Mouse (Mus musculus) neural tube, embryonic 13.5 days (tissue): ENCODE results near the gene Eml1. TPM values are rescaled to one million over a fixed set of nuclear protein-coding genes. Genes with fewer than 3 reads are reported as not detected.

Experiments
- ATAC-seq: fragments of 200-750 bp; cut with Nextera tagmentation; 2 replicates; pipeline ENCODE4 v1.8.0; 2017; ENCODE audit warnings: low read depth, mild to moderate bottlenecking, moderate TSS enrichment, moderate library complexity
- H3K27ac ChIP-seq: fragments of 300-500 bp; sonication (generic); replicated peaks from 2 replicates; pipeline ENCODE4 v1.5.1; 2015; ENCODE audit warnings: moderate library complexity, mild to moderate bottlenecking, inconsistent platforms
- H3K27me3 ChIP-seq: fragments of 300-500 bp; sonication (generic); 2 replicates; pipeline ENCODE4 v1.6.1; 2015; ENCODE audit warnings: mild to moderate bottlenecking, inconsistent platforms
- H3K36me3 ChIP-seq: fragments of 300-500 bp; sonication (generic); 2 replicates; pipeline ENCODE4 v1.6.1; 2015; ENCODE audit warnings: mild to moderate bottlenecking, inconsistent platforms
- H3K4me1 ChIP-seq: fragments of 300-500 bp; sonication (generic); replicated peaks from 2 replicates; pipeline ENCODE4 v1.6.1; 2015; ENCODE audit warnings: inconsistent platforms
- H3K4me2 ChIP-seq: fragments of 300-500 bp; sonication (generic); 2 replicates; pipeline ENCODE4 v1.6.1; 2015; ENCODE audit warnings: inconsistent platforms, mild to moderate bottlenecking, moderate library complexity
- H3K4me3 ChIP-seq: fragments of 300-500 bp; sonication (generic); 2 replicates; pipeline ENCODE4 v1.5.1; 2015; ENCODE audit warnings: mild to moderate bottlenecking, inconsistent platforms
- H3K9ac ChIP-seq: fragments of 300-500 bp; sonication (generic); 2 replicates; pipeline ENCODE4 v1.6.1; 2015; ENCODE audit warnings: moderate library complexity, mild to moderate bottlenecking, inconsistent platforms
- H3K9me3 ChIP-seq: fragments of 300-500 bp; sonication (generic); 2 replicates; pipeline ENCODE4 v1.6.1; 2016; ENCODE audit warnings: inconsistent platforms
- WGBS: fragments of 180-500 bp; shearing (Covaris S2); methylation state at CpG from one replicate; pipeline ENCODE4 v1.1.7; 2015; 5-methylcytosine and 5-hydroxymethylcytosine counted together
- polyA plus RNA-seq: library from polyadenylated mRNA; unstranded; fragments of >200 nt; fragmentation: Nextera tagmentation; extraction: Ambion mirVana; gene quantifications from 2 replicates; pipeline ENCODE4 v1.2.1, GENCODE M21; 2015

The Eml1 gene
- polyA plus RNA-seq, 1 experiment from 2014 or later, result 91.4 TPM

DNA sequence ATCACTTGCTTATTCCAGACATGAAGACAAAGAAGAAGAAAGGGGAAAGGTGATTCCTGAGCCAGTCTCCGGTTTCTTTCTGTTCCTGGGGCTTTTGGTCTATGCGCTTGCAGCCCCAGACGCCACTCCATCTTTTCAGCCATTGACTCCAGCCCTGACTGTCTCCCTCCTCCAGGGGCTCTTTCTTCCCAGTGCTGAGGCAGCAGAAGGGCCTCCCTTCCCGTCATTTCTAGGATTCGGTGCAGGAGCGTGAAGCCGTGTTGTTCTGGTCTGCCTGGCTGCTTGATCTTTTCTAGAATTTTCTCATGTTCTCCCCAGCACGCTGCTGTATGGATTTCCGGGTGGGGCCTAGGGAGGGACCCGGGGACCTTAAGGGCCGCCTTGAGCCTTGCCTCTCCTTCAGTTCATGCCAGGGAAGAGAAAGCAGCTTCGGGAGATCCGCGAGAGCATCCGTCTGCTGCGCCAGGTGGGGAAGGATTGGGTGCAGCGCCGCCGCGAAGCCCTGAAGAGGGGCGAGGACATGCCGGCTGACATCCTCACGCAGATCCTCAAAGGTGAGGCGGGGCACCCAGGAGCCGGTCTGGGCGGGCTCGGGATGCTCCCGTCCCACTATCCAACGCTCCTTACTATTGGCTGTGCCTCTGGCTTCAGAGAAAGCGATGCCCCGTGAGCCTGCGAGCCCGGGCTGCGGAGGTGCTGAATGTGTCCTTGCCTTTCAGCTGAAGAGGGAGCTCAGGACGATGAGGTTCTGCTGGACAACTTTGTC is 18.2 kb upstream of the Eml1 start:
- Histone ChIP-seq H3K4me1 (peaks cover 10% of the 10 kb centered on the region), H3K27ac (no peak overlapping the region), H3K27me3 (peaks cover 36% of the 10 kb centered on the region), H3K9me3 (no peaks in the 10 kb centered on the region; the same call in 1 of the 2 replicates), H3K36me3 (no peaks in the 10 kb centered on the region), H3K9ac (peak overlapping the region; percentile 56), H3K4me2 (peak overlapping the region; percentile 52), H3K4me3 (peak overlapping the region; percentile 23)
- WGBS, result 10% methylated on average over 35 of the region's 35 CpGs
- ATAC-seq, result peak; percentile 40; the same call in 1 of the 2 replicates

GRCm38 (mm10) chr12:108354284-108354683 is 16.5 kb upstream of the Eml1 start:
- H3K27ac ChIP-seq, result no peak overlapping the region
- peaks cover 10% of the 10 kb centered on the region for H3K4me1 ChIP-seq
- H3K9me3 ChIP-seq, result no peaks in the 10 kb centered on the region; the same call in 1 of the 2 replicates
- no peak for ATAC-seq
- no peak overlapping the region for H3K4me2 ChIP-seq
- H3K4me3 ChIP-seq, result no peak overlapping the region
- H3K27me3 ChIP-seq, result peaks cover 36% of the 10 kb centered on the region
- no peak overlapping the region for H3K9ac ChIP-seq
- no peaks in the 10 kb centered on the region for H3K36me3 ChIP-seq
- WGBS, result 62% methylated on average over 2 of the region's 2 CpGs

GRCm38 (mm10) chr12:108355271-108355670 is 15.5 kb upstream of the Eml1 start:
- no peaks in the 10 kb centered on the region; the same call in 1 of the 2 replicates for H3K9me3 ChIP-seq
- no peaks in the 10 kb centered on the region for H3K36me3 ChIP-seq
- no peak overlapping the region for H3K4me2 ChIP-seq
- H3K27me3 ChIP-seq, result peaks cover 36% of the 10 kb centered on the region
- H3K27ac ChIP-seq, result no peak overlapping the region
- 91% methylated on average over 1 of the region's 1 CpGs for WGBS
- no peak overlapping the region for H3K4me3 ChIP-seq
- no peak overlapping the region for H3K9ac ChIP-seq
- H3K4me1 ChIP-seq, result peaks cover 10% of the 10 kb centered on the region
- ATAC-seq, result no peak

DNA sequence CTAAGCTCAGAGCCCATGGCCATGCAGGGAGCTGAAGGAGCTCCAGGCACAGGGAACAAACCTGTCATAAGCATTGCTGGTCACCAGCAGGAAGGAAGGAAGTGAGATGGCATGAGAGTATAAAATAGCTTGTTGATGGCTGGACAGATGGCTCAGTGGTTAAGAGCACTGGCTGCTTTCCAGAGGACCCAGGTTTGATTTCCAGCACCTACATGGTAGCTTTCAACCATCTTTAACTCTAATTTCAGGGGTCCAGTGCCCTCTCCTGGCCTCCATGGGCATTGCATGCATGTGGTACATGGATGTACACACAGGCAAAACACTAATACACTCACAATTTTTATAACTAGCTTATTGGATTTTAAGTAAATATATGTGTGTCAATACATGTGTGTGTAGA is 14.8 kb upstream of the Eml1 start:
- H3K27ac ChIP-seq, result no peak overlapping the region
- H3K36me3 ChIP-seq, result no peaks in the 10 kb centered on the region
- no peak overlapping the region for H3K4me3 ChIP-seq
- peaks cover 10% of the 10 kb centered on the region for H3K4me1 ChIP-seq
- H3K9ac ChIP-seq, result no peak overlapping the region
- no peak overlapping the region for H3K4me2 ChIP-seq
- H3K27me3 ChIP-seq, result peaks cover 35% of the 10 kb centered on the region
- no peaks in the 10 kb centered on the region; the same call in 1 of the 2 replicates for H3K9me3 ChIP-seq
- ATAC-seq, result no peak

DNA sequence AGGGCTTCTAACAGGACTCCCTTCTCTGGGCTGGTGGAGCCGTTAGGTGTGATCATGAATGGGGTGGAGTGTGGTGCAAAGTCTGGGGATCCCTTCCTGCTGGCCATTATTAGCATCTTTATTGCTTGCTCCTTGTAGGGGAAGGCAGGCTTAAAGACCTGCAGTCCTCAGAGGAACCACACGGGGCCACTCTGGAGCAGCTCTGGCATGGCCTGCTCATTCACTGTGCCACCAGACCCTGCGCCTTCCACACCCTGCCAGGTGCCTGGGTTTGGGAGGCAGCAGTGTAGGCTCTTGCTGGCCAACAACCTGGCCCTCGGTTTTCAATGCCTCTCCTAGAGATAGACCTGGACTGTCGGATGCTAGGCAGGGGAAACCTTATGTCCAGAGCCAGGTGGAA is 7.0 kb upstream of the Eml1 start:
- no peak overlapping the region for H3K9ac ChIP-seq
- H3K4me1 ChIP-seq, result peaks cover 17% of the 10 kb centered on the region
- under 1% methylated on average over 5 of the region's 5 CpGs for WGBS
- peak; percentile 80 for ATAC-seq
- 0 out of 2 replicates have a peak overlapping the region, but pooled peaks have one; percentile 18 for H3K27ac ChIP-seq
- no peak overlapping the region for H3K4me2 ChIP-seq
- H3K4me3 ChIP-seq, result no peak overlapping the region
- H3K9me3 ChIP-seq, result no peaks in the 10 kb centered on the region
- H3K36me3 ChIP-seq, result no peaks in the 10 kb centered on the region
- no peaks in the 10 kb centered on the region for H3K27me3 ChIP-seq

- H3K36me3 ChIP-seq, result no peaks in the 10 kb centered on the region
- peak; percentile 44; the same call in 1 of the 2 replicates for ATAC-seq
- H3K9ac ChIP-seq, result no peak overlapping the region
- H3K4me1 ChIP-seq, result peaks cover 20% of the 10 kb centered on the region
- H3K4me3 ChIP-seq, result no peak overlapping the region
- WGBS, result 28% methylated on average over 3 of the region's 3 CpGs
- H3K4me2 ChIP-seq, result no peak overlapping the region
- no peaks in the 10 kb centered on the region for H3K27me3 ChIP-seq
- H3K27ac ChIP-seq, result no peak overlapping the region
- H3K9me3 ChIP-seq, result no peaks in the 10 kb centered on the region
Observed at GRCm38 (mm10) chr12:108365340-108365739, 5.4 kb upstream of the Eml1 start.

DNA sequence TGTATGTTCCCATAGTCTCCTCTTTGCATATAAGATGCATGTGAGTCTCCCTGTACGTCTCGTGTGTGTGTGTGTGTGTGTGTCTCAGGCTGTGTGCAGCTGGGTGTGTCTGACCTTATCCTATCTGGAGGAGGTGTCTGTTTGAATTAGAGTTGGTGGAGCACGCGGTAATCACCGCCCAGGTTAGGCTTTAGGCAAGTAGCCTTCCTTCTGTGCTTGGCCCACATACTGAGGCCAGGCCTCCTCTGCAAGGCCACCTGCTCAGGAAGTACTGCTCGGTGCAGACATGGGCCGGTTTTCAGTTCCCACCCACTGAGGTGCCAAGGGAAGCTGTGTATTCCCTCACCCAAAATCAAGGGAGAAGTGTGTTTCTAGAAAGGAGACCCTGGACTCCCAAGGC is 4.9 kb upstream of the Eml1 start:
- WGBS, result 78% methylated on average over 7 of the region's 7 CpGs
- Histone ChIP-seq H3K27me3 (no peaks in the 10 kb centered on the region), H3K9ac (no peak overlapping the region), H3K36me3 (no peaks in the 10 kb centered on the region), H3K27ac (no peak overlapping the region), H3K9me3 (no peaks in the 10 kb centered on the region), H3K4me1 (peaks cover 23% of the 10 kb centered on the region), H3K4me2 (no peak overlapping the region), H3K4me3 (no peak overlapping the region)
- no peak for ATAC-seq

DNA sequence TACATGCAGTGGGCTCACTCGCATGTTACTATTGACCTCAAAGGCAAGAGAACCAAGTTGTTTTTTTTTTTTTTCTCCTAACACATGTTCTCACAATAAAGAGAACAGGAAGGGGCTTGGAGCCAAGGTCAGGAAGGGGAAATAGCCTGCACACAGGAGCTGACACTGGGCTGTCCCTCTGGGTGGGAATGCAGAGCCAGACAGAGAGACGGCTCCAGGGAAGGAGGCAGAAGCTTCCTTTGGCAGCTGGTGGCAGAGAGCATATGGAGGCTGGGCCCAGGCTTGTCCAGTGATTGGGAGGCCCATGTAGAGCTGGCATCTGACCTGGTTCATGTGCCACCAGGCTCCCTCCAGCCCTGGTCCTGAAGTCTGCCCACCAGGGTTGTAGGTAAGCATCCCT is 2.8 kb upstream of the Eml1 start:
- Histone ChIP-seq H3K9me3 (no peaks in the 10 kb centered on the region), H3K4me3 (no peak overlapping the region), H3K4me2 (no peak overlapping the region), H3K9ac (no peak overlapping the region), H3K27me3 (no peaks in the 10 kb centered on the region), H3K27ac (no peak overlapping the region), H3K4me1 (peaks cover 41% of the 10 kb centered on the region), H3K36me3 (no peaks in the 10 kb centered on the region)
- ATAC-seq, result no peak
- WGBS, result 76% methylated on average over 2 of the region's 2 CpGs

DNA sequence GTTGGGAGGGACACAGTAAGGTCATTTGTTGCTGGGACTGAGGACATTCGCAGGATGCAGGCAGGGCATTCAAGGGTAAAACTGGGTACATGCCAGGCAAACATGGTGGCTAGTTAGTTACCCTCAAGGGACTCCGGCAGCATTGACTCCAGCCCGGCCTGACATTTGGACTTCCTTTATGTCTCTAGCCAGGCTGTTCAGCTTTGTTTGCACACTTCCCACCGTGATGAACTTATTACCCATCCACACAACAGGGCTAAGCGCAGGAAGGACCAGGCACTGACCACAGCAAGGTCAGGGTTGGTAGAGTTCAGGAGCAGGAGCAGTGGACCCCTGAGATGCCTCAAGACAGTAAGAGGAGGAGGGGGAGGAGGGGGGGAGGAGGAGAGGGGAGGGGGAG is 1.8 kb upstream of the Eml1 start:
- ATAC-seq, result no peak
- 33% methylated on average over 5 of the region's 5 CpGs for WGBS
- peaks cover 42% of the 10 kb centered on the region for H3K4me1 ChIP-seq

GRCm38 (mm10) chr12:108371429-108371765 is 640 bp downstream of the Eml1 start:
- Histone ChIP-seq H3K4me1 (peaks cover 44% of the 10 kb centered on the region), H3K4me2 (no peak overlapping the region), H3K36me3 (no peaks in the 10 kb centered on the region), H3K9me3 (no peaks in the 10 kb centered on the region), H3K9ac (no peak overlapping the region), H3K27ac (no peak overlapping the region), H3K4me3 (no peak overlapping the region), H3K27me3 (no peaks in the 10 kb centered on the region)
- ATAC-seq, result no peak
- 77% methylated on average over 6 of the region's 6 CpGs for WGBS

More for the DNA sequence above, 1.8 kb upstream of the Eml1 start:
- no peaks in the 10 kb centered on the region for H3K9me3 ChIP-seq
- H3K4me2 ChIP-seq, result no peak overlapping the region
- H3K9ac ChIP-seq, result no peak overlapping the region
- no peaks in the 10 kb centered on the region for H3K27me3 ChIP-seq
- H3K36me3 ChIP-seq, result no peaks in the 10 kb centered on the region
- no peak overlapping the region for H3K27ac ChIP-seq
- no peak overlapping the region for H3K4me3 ChIP-seq

- H3K4me2 ChIP-seq, result no peak overlapping the region
- H3K36me3 ChIP-seq, result no peaks in the 10 kb centered on the region
- H3K9ac ChIP-seq, result no peak overlapping the region
- ATAC-seq, result no peak
- no peak overlapping the region for H3K4me3 ChIP-seq
- WGBS, result 72% methylated on average over 17 of the region's 17 CpGs
- H3K27ac ChIP-seq, result no peak overlapping the region
- no peaks in the 10 kb centered on the region for H3K9me3 ChIP-seq
- H3K27me3 ChIP-seq, result no peaks in the 10 kb centered on the region
- peaks cover 44% of the 10 kb centered on the region for H3K4me1 ChIP-seq
Observed at GRCm38 (mm10) chr12:108372241-108372640, 1.5 kb downstream of the Eml1 start.

DNA sequence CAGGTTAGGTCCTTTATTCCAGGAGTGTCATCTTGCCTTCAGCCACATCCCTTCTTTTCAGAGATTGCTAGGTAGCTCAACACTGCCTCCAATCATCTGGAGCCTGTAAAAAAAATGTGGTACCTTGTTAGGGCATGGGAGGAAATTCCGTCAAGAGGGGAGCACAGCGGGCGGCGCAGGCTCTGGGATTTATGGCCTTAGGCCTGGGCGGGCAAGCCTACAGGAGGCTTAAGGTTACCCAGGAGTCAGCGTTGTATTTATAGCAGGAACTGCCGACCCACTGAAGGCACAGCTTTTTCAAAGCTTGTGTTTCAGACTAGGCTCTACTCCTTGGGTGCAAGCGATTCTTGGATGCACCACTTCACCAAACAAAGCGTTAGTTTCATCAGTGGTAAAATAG is 2.9 kb downstream of the Eml1 start:
- peaks cover 42% of the 10 kb centered on the region for H3K4me1 ChIP-seq
- no peak overlapping the region for H3K4me2 ChIP-seq
- H3K9ac ChIP-seq, result no peak overlapping the region
- H3K27me3 ChIP-seq, result no peaks in the 10 kb centered on the region
- ATAC-seq, result no peak
- H3K9me3 ChIP-seq, result no peaks in the 10 kb centered on the region
- WGBS, result 18% methylated on average over 9 of the region's 9 CpGs
- H3K4me3 ChIP-seq, result no peak overlapping the region
- no peak overlapping the region for H3K27ac ChIP-seq
- no peaks in the 10 kb centered on the region for H3K36me3 ChIP-seq

DNA sequence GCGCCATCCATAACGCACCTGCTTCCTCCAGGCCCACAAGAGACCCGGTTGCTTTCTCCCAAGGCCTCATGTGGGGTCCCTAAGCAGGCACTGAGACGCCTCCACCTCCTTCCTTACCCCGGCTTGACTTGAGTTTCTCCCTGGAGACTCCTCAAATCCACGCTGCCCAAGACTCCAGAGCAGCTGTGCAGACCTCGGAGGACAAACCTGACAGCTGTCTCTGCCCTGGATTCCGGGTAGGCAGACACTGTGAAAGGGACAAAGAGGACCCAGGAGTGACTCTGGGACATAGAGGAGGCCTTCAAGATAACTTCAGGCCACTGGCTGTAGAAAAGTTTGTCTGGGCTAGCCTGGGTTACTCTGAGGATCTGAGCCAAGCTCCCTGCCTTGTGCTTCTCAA is 3.9 kb downstream of the Eml1 start:
- Histone ChIP-seq H3K4me1 (peaks cover 38% of the 10 kb centered on the region), H3K9me3 (no peaks in the 10 kb centered on the region), H3K27ac (no peak overlapping the region), H3K4me3 (no peak overlapping the region), H3K4me2 (no peak overlapping the region), H3K27me3 (no peaks in the 10 kb centered on the region), H3K36me3 (no peaks in the 10 kb centered on the region), H3K9ac (no peak overlapping the region)
- no peak for ATAC-seq
- WGBS, result 77% methylated on average over 8 of the region's 8 CpGs
